Mouse (Mus musculus) testis, adult 2 months (tissue): Measurements from ENCODE around the gene Rab7.

Experiments
- CTCF ChIP-seq: fragments of 200-500 bp; IDR thresholded peaks from 2 replicates; pipeline ENCODE4 v1.5.1; 2012; ENCODE audit warnings: low read depth, mild to moderate bottlenecking, inconsistent platforms, low read length, moderate library complexity; ENCODE audit not compliant: control insufficient read depth, insufficient read depth, insufficient replicate concordance
- POLR2A ChIP-seq: fragments of 200-500 bp; IDR thresholded peaks from 2 replicates; pipeline ENCODE4 v1.6.1; 2012; ENCODE audit warnings: low read depth, mild to moderate bottlenecking, inconsistent platforms, low read length, moderate library complexity; ENCODE audit not compliant: control insufficient read depth

- no peak for TF ChIP-seq CTCF
- TF ChIP-seq POLR2A = no peak
These were observed 25.9 kb downstream of the Rab7 start for GRCm38 (mm10) chr6:88019154-88019553.
